Mouse (Mus musculus) forebrain, embryonic 10.5 days (tissue): Measurements from ENCODE around the gene Spns3. TPM values are rescaled to one million over a fixed set of nuclear protein-coding genes. Genes with fewer than 3 reads are reported as not detected.

ENCODE experiments used
- DNase-seq: peaks from one replicate; pipeline ENCODE4 v3.0.0-alpha.2; 2017; ENCODE audit warnings: low spot score; ENCODE audit errors: extremely low spot score
- H3K27ac ChIP-seq: fragments of 300-500 bp; sonication (generic); 2 replicates; pipeline ENCODE4 v1.5.1; 2016; ENCODE audit warnings: mild to moderate bottlenecking
- H3K27me3 ChIP-seq: fragments of 300-500 bp; sonication (generic); 2 replicates; pipeline ENCODE4 v1.6.1; 2016; ENCODE audit warnings: mild to moderate bottlenecking; ENCODE audit not compliant: poor library complexity, severe bottlenecking
- H3K36me3 ChIP-seq: fragments of 300-500 bp; sonication (generic); replicated peaks from 2 replicates; pipeline ENCODE4 v1.6.1; 2016; ENCODE audit warnings: mild to moderate bottlenecking, moderate library complexity
- H3K4me1 ChIP-seq: fragments of 300-500 bp; sonication (generic); 2 replicates; pipeline ENCODE4 v1.6.1; 2016
- H3K4me3 ChIP-seq: fragments of 300-500 bp; sonication (generic); 2 replicates; pipeline ENCODE4 v1.5.1; 2016; ENCODE audit warnings: mild to moderate bottlenecking, moderate library complexity
- H3K9me3 ChIP-seq: fragments of 300-500 bp; sonication (generic); 2 replicates; pipeline ENCODE4 v1.6.1; 2016; ENCODE audit warnings: mild to moderate bottlenecking, moderate library complexity
- WGBS: fragments of 180-500 bp; shearing (Covaris S2); methylation state at CpG from one replicate; pipeline ENCODE4 v1.1.7; 2016; 5-methylcytosine and 5-hydroxymethylcytosine counted together
- polyA plus RNA-seq: library from polyadenylated mRNA; unstranded; fragments of >200 nt; fragmentation: Nextera tagmentation; extraction: Ambion mirVana; gene quantifications from 2 replicates; pipeline ENCODE4 v1.2.1, GENCODE M21; 2016

Spns3 gene
- polyA plus RNA-seq, 1 experiment from 2014 or later, result 0.20 TPM

DNA sequence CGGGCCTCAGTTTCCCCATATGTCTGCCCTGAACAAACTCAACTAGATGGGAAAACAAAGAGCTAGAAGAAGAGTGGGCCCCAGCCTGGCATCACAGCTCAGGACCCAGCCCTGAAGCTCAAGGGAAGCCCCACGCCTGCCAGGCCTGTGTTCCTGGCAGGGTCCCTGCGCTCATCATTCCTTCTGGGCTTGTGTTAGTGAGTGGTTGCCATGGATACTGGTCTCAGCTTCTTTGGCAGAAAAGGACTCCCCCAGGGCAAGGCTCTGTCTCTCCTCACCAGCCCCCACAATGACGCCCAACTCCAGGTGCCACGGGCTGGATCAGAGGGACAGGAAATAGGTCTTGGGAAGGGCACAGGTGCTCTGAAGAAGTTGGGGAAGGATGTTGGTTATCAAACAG is 65.1 kb downstream of the Spns3 start:
- peak overlapping the region; percentile 30; the same call in 1 of the 2 replicates for H3K27ac ChIP-seq
- H3K27me3 ChIP-seq, result peaks cover 46% of the 10 kb centered on the region
- 77% methylated on average over 5 of the region's 5 CpGs for WGBS
- H3K9me3 ChIP-seq, result no peaks in the 10 kb centered on the region
- H3K4me1 ChIP-seq, result peaks cover 31% of the 10 kb centered on the region
- no peaks in the 10 kb centered on the region for H3K36me3 ChIP-seq
- H3K4me3 ChIP-seq, result no peak overlapping the region
- DNase-seq, result no peak

DNA sequence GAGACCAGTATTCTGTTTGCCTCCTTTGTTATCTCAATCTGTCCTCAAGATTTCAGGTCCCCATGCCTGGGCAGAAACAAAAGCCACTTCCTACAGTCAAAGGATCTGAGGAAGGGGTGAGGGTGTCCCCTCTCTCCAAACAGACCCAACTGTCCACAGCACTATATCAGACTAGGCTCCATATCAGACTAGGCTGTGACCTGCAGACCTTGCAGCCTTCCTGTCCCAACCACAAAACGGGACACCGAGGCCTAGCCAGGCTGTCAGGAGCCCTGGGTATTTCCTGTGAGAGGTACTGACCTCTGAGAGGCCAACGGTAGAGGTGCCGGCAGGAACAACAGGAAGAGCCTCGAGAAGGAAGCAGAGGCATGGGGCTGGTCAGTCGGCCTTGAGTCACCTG is 65.8 kb downstream of the Spns3 start:
- Histone ChIP-seq H3K36me3 (no peaks in the 10 kb centered on the region), H3K27me3 (peaks cover 40% of the 10 kb centered on the region), H3K9me3 (no peaks in the 10 kb centered on the region), H3K4me3 (no peak overlapping the region), H3K27ac (0 out of 2 replicates have a peak overlapping the region, but pooled peaks have one; percentile 11), H3K4me1 (peaks cover 25% of the 10 kb centered on the region)
- no peak for DNase-seq
- WGBS, result 71% methylated on average over 6 of the region's 6 CpGs

DNA sequence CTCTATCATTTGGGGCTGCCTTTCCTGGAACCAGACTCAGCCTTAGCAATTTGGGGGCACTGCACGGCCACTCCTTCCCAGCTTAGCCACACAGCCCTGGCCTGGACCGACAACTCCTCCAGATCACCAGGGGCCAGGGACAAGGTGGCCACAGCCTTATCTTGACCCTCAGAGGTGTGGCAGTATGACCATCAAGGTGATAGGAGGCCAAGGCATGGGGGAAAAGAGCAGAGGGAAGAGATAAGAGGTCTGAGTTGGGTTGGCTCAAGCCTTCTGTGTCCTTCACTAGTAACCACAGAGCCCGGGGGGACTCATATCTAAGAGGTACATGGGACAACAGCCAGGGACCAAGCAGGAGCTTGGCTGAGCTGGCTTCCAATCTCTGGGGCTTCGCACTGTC is 68.4 kb downstream of the Spns3 start:
- 86% methylated on average over 4 of the region's 4 CpGs for WGBS
- Histone ChIP-seq H3K27me3 (peaks cover 14% of the 10 kb centered on the region), H3K9me3 (no peaks in the 10 kb centered on the region), H3K4me3 (no peak overlapping the region), H3K4me1 (peaks cover 28% of the 10 kb centered on the region), H3K36me3 (no peaks in the 10 kb centered on the region), H3K27ac (peak overlapping the region; percentile 67; the same call in 1 of the 2 replicates)
- DNase-seq, result no peak

GRCm38 (mm10) chr11:72481313-72481712 is 69.0 kb downstream of the Spns3 start:
- no peaks in the 10 kb centered on the region for H3K36me3 ChIP-seq
- H3K27ac ChIP-seq, result peak overlapping the region; percentile 67
- no peak overlapping the region for H3K4me3 ChIP-seq
- H3K4me1 ChIP-seq, result peaks cover 34% of the 10 kb centered on the region
- no peak for DNase-seq
- 83% methylated on average over 5 of the region's 5 CpGs for WGBS
- H3K9me3 ChIP-seq, result no peaks in the 10 kb centered on the region
- H3K27me3 ChIP-seq, result peaks cover 8% of the 10 kb centered on the region; the same call in 1 of the 2 replicates

DNA sequence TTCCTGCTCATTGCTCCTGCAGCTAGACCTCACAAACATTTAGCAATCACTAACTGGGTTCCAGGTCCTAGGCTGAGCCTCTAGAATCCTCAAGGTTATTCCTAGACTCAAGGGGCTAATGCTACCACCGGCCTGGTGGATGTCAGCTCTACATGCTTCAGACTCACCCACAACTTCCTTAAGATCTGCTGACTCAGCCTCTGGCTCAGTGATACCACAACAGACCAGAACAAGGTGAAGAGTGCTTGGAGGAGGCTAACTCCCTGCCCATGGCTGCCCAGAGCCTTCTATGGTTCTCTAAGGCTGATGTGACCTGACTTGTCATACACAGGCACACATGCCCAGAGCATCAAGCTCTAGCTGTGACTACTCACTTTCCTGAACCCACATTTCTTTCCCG is 70.8 kb downstream of the Spns3 start:
- Histone ChIP-seq H3K9me3 (no peaks in the 10 kb centered on the region), H3K36me3 (no peaks in the 10 kb centered on the region), H3K27me3 (no peaks in the 10 kb centered on the region), H3K4me1 (peaks cover 40% of the 10 kb centered on the region), H3K4me3 (no peak overlapping the region), H3K27ac (peak overlapping the region; percentile 12; the same call in 1 of the 2 replicates)
- no peak for DNase-seq
- 82% methylated on average over 2 of the region's 2 CpGs for WGBS

- H3K4me1 ChIP-seq, result peaks cover 43% of the 10 kb centered on the region
- no peak for DNase-seq
- 77% methylated on average over 6 of the region's 6 CpGs for WGBS
- no peak overlapping the region for H3K4me3 ChIP-seq
- no peaks in the 10 kb centered on the region for H3K27me3 ChIP-seq
- no peaks in the 10 kb centered on the region for H3K9me3 ChIP-seq
- H3K36me3 ChIP-seq, result no peaks in the 10 kb centered on the region
- peak overlapping the region; percentile 58 for H3K27ac ChIP-seq
Observed at GRCm38 (mm10) chr11:72478228-72478627, 72.1 kb downstream of the Spns3 start.

DNA sequence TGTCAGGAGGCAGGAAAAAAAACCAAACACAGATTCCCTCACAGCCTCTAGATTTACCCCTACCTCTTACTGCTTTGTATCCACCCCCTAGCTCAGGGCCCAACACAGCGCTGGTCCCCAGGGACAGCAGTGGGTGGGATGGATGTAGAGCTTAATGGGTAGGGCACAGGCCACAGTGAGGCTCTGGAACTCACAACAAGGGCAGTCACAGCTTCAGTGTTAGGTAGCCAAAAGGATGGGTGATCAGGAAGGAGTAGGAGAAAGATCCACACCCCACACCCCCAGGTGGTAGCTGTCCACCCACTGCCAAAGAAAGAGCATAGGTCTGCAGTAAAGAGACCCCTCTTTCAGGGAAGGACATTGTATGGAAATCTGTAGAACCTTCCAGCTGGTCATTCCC is 72.7 kb downstream of the Spns3 start:
- H3K27me3 ChIP-seq, result no peaks in the 10 kb centered on the region

GRCm38 (mm10) chr11:72477182-72477581 is 73.1 kb downstream of the Spns3 start:
- Histone ChIP-seq H3K27ac (no peak overlapping the region), H3K36me3 (no peaks in the 10 kb centered on the region), H3K4me1 (peaks cover 46% of the 10 kb centered on the region), H3K9me3 (no peaks in the 10 kb centered on the region), H3K27me3 (no peaks in the 10 kb centered on the region), H3K4me3 (no peak overlapping the region)
- 52% methylated on average over 5 of the region's 5 CpGs for WGBS
- no peak for DNase-seq

More for the DNA sequence above, 72.7 kb downstream of the Spns3 start:
- H3K9me3 ChIP-seq, result no peaks in the 10 kb centered on the region
- DNase-seq, result no peak
- H3K4me1 ChIP-seq, result peaks cover 43% of the 10 kb centered on the region
- WGBS, result 92% methylated on average over 1 of the region's 1 CpGs
- no peak overlapping the region for H3K4me3 ChIP-seq
- H3K27ac ChIP-seq, result peak overlapping the region; percentile 58; the same call in 1 of the 2 replicates
- H3K36me3 ChIP-seq, result no peaks in the 10 kb centered on the region

GRCm38 (mm10) chr11:72476074-72476625 is 74.2 kb downstream of the Spns3 start:
- peaks cover 49% of the 10 kb centered on the region for H3K4me1 ChIP-seq
- no peaks in the 10 kb centered on the region for H3K27me3 ChIP-seq
- no peaks in the 10 kb centered on the region for H3K9me3 ChIP-seq
- DNase-seq, result no peak
- 82% methylated on average over 7 of the region's 7 CpGs for WGBS
- H3K27ac ChIP-seq, result peak overlapping the region; percentile 40; the same call in 1 of the 2 replicates
- H3K36me3 ChIP-seq, result no peaks in the 10 kb centered on the region
- H3K4me3 ChIP-seq, result no peak overlapping the region; the same call in 1 of the 2 replicates

GRCm38 (mm10) chr11:72475408-72475807 is 74.9 kb downstream of the Spns3 start:
- H3K4me1 ChIP-seq, result peaks cover 49% of the 10 kb centered on the region
- 81% methylated on average over 7 of the region's 7 CpGs for WGBS
- DNase-seq, result no peak

DNA sequence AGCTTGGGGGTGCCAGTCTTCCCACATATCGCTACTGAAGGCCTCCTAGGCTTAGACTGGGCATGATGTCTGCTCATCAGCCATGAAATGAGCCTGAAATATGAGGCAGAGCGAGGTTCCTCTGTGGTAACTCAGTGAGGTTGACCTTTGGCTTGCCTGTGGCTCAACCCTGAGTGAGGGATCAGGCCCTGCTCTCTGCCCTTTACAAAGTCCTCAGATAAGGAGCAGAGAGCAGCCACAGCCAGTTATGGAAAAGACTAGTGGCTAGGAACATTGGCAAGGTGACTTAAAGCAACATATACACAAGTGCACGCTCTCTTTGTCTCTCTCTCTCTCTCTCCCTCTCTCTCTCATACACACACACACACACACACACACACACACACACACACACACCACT is 75.4 kb downstream of the Spns3 start:
- Histone ChIP-seq H3K36me3 (no peaks in the 10 kb centered on the region), H3K27ac (peak overlapping the region; percentile 58), H3K9me3 (no peaks in the 10 kb centered on the region), H3K4me1 (peaks cover 52% of the 10 kb centered on the region), H3K4me3 (no peak overlapping the region), H3K27me3 (no peaks in the 10 kb centered on the region)
- 86% methylated on average over 3 of the region's 3 CpGs for WGBS
- no peak for DNase-seq

More at GRCm38 (mm10) chr11:72475408-72475807, 74.9 kb downstream of the Spns3 start:
- no peaks in the 10 kb centered on the region for H3K9me3 ChIP-seq
- H3K36me3 ChIP-seq, result no peaks in the 10 kb centered on the region
- no peak overlapping the region for H3K4me3 ChIP-seq
- H3K27me3 ChIP-seq, result no peaks in the 10 kb centered on the region
- H3K27ac ChIP-seq, result peak overlapping the region; percentile 58; the same call in 1 of the 2 replicates

DNA sequence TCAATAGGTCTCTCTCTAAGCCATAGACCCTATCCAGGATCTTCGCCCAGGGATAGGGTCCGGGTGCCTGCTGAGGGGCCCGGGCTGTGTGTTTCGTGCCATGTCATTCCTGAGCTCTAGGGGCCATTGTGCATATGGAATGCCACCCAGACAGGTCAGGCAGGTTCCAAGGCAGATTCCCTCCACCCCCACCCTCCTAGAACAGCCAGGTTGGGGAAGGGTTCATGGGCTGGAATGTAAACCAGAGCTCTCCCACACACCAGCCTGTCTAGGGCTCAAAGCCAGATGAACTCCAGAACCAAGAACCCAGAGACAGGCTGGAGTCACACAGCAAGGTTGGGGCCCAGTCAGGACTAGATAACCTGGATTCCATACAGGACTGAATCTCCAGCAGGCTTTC is 76.8 kb downstream of the Spns3 start:
- WGBS, result 82% methylated on average over 4 of the region's 4 CpGs
- Histone ChIP-seq H3K36me3 (no peaks in the 10 kb centered on the region), H3K4me1 (peaks cover 62% of the 10 kb centered on the region), H3K27ac (no peak overlapping the region), H3K27me3 (no peaks in the 10 kb centered on the region), H3K4me3 (no peak overlapping the region), H3K9me3 (no peaks in the 10 kb centered on the region)
- DNase-seq, result no peak

DNA sequence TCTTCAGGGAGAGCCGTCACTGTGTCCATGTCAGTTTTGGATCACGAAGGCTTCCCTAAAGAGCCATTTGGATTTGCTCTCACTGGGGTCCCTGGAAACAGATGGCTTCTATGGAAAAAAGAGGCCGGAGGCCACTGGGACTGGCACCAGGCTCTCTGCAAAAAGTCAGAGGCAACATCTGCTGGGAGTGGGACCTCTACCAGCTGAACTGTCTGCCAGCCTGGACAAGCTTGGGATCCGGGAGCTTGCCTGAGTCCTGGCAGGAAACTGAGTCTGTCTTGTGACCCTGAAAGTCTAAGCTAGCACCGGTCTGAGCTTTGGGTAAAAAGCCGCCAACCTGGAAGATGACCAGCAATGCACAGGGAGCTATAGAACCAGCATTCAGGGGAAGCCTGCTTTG is 78.9 kb downstream of the Spns3 start:
- 91% methylated on average over 6 of the region's 6 CpGs for WGBS
- H3K4me1 ChIP-seq, result peaks cover 64% of the 10 kb centered on the region

More for the DNA sequence above, 78.9 kb downstream of the Spns3 start:
- Histone ChIP-seq H3K9me3 (no peaks in the 10 kb centered on the region), H3K36me3 (no peaks in the 10 kb centered on the region), H3K4me3 (no peak overlapping the region), H3K27ac (no peak overlapping the region), H3K27me3 (no peaks in the 10 kb centered on the region)
- no peak for DNase-seq
